Mouse (Mus musculus): ENCODE data around the gene Ube2d3. TPM values are rescaled to one million over a fixed set of nuclear protein-coding genes. Genes with fewer than 3 reads are reported as not detected.

Gene Ube2d3
- polyA plus RNA-seq (2012) = 24.9 and 31.3 TPM in 2 replicates

DNA sequence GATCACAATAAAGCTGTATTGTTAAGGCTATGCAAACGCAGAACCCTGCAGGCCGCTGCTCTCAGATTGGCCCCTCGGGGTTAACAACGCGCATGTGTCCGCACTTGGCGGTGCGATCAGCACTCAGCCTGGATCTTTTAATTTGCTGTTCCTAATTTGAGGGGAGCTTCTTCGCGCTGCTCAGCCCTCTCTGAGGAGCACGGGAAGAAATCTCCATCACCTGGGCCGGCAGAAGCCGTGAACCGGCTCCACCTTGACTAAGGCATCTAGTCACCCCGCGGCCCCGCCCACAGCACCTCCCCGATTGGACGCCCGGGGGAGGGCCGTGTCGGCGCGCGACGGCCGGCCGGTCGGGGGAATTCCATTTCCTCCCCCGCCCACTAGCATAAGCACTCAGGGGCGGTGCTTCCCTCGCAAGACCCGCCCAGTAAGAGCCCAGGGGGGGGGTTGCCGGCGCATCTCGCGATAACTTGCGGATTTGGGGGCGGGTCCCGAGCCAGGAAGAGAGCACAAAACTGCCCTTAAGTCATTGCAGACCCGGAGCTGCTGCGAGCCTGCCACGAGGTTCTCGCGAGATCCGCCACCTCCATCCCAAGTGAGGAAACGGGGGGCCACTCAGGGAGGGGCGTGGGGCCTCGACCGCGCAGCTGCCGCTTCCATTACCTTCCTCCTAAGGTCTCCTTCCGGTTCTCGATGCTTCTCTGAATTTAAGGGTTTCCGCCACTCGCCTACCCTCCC lies at the start of gene Ube2d3:
Ube2d3 (plus strand) TSS at position 392 of the 738 bp plus-strand sequence.
- peaks cover 27% of the 10 kb centered on the region for H3K4me1 ChIP-seq (ENCODE audit: control insufficient read depth)
- no peaks in the 10 kb centered on the region for H3K9me3 ChIP-seq (ENCODE audit: control insufficient read depth, low read length)
- TF ChIP-seq TAL1 (IDR thresholded peaks at IDR 0.05; ENCODE audit: low read length) = no peak
- TF ChIP-seq GATA1 (IDR thresholded peaks at IDR 0.05; ENCODE audit: low read length) = no peak
- peaks cover 54% of the 10 kb centered on the region for H3K36me3 ChIP-seq (ENCODE audit: control insufficient read depth)
- H3K4me3 ChIP-seq (replicated peaks) = peak within 1 kb of the TSS; percentile 100
- H3K27me3 ChIP-seq (ENCODE audit: control insufficient read depth) = no peaks in the 10 kb centered on the region

GRCm38 (mm10) chr3:135393186-135393585 lies 44.8 kb upstream of the Ube2d3 start:
- no peak overlapping the region for H3K4me3 ChIP-seq (replicated peaks)
- H3K4me1 ChIP-seq (ENCODE audit: control insufficient read depth) = no peaks in the 10 kb centered on the region
- H3K9me3 ChIP-seq (ENCODE audit: control insufficient read depth, low read length) = no peaks in the 10 kb centered on the region
- no peaks in the 10 kb centered on the region for H3K27me3 ChIP-seq (ENCODE audit: control insufficient read depth)
- no peak for TF ChIP-seq TAL1 (IDR thresholded peaks at IDR 0.05; ENCODE audit: low read length)
- TF ChIP-seq GATA1 (IDR thresholded peaks at IDR 0.05; ENCODE audit: low read length) = no peak
- H3K36me3 ChIP-seq (ENCODE audit: control insufficient read depth) = no peaks in the 10 kb centered on the region

DNA sequence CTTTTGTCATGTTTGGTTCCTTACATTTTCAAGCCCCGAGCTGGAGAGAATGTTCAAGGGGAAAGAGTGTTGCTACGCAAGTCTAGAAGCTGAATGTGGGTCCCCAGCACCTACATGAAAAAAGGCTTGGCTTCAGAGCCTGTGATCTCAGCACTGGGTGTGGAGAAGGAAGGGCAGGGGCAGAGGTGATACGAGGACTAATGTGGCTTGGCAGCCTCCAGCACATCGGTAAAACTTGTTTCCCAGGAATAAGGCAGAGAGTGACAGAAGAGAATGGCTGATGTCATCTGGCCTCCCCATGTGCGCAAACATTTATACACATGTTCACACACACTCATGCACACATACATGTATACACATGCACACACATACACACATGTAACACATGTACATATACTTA lies 42.9 kb upstream of the Ube2d3 start:
- no peaks in the 10 kb centered on the region for H3K36me3 ChIP-seq (ENCODE audit: control insufficient read depth)
- H3K4me3 ChIP-seq (replicated peaks) = no peak overlapping the region
- no peaks in the 10 kb centered on the region for H3K27me3 ChIP-seq (ENCODE audit: control insufficient read depth)
- H3K9me3 ChIP-seq (ENCODE audit: control insufficient read depth, low read length) = no peaks in the 10 kb centered on the region
- TF ChIP-seq GATA1 (IDR thresholded peaks at IDR 0.05; ENCODE audit: low read length) (no peak), TAL1 (IDR thresholded peaks at IDR 0.05; ENCODE audit: low read length) (no peak)
- no peaks in the 10 kb centered on the region; the same call in 1 of the 2 replicates for H3K4me1 ChIP-seq (ENCODE audit: control insufficient read depth)

- no peaks in the 10 kb centered on the region; the same call in 1 of the 2 replicates for H3K4me1 ChIP-seq (ENCODE audit: control insufficient read depth)
- TF ChIP-seq TAL1 (IDR thresholded peaks at IDR 0.05; ENCODE audit: low read length) (no peak), GATA1 (IDR thresholded peaks at IDR 0.05; ENCODE audit: low read length) (no peak)
- no peaks in the 10 kb centered on the region for H3K36me3 ChIP-seq (ENCODE audit: control insufficient read depth)
- no peak overlapping the region for H3K4me3 ChIP-seq (replicated peaks)
- H3K27me3 ChIP-seq (ENCODE audit: control insufficient read depth) = no peaks in the 10 kb centered on the region
- no peaks in the 10 kb centered on the region for H3K9me3 ChIP-seq (ENCODE audit: control insufficient read depth, low read length)
Measured at GRCm38 (mm10) chr3:135396081-135396480, 41.9 kb upstream of the Ube2d3 start.

DNA sequence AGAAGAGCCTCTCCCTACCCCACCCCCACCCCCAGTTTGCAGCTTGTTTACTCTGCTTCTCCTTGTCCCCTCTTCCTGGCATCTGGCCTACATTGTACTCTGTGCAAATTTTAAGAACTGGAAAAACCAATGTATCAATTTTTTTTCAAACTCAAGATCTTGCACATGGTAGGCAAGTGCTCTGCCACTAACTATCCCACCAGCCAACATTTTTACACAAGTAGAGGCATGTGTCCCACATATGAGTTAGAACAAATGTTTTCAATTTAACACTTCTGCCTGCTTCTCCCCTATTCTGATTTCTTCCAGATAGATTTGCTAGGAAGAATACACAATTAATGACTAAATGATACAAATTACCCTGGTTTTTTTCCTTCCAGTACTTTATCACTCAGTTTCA lies 40.8 kb upstream of the Ube2d3 start:
- no peak for TF ChIP-seq TAL1 (IDR thresholded peaks at IDR 0.05; ENCODE audit: low read length)
- no peak for TF ChIP-seq GATA1 (IDR thresholded peaks at IDR 0.05; ENCODE audit: low read length)
- no peaks in the 10 kb centered on the region for H3K36me3 ChIP-seq (ENCODE audit: control insufficient read depth)
- no peaks in the 10 kb centered on the region for H3K27me3 ChIP-seq (ENCODE audit: control insufficient read depth)
- H3K9me3 ChIP-seq (ENCODE audit: control insufficient read depth, low read length) = no peaks in the 10 kb centered on the region
- peaks cover 1% of the 10 kb centered on the region for H3K4me1 ChIP-seq (ENCODE audit: control insufficient read depth)
- no peak overlapping the region for H3K4me3 ChIP-seq (replicated peaks)

- no peak overlapping the region for H3K4me3 ChIP-seq (replicated peaks)
Measured at GRCm38 (mm10) chr3:135402201-135402658, 35.7 kb upstream of the Ube2d3 start.

DNA sequence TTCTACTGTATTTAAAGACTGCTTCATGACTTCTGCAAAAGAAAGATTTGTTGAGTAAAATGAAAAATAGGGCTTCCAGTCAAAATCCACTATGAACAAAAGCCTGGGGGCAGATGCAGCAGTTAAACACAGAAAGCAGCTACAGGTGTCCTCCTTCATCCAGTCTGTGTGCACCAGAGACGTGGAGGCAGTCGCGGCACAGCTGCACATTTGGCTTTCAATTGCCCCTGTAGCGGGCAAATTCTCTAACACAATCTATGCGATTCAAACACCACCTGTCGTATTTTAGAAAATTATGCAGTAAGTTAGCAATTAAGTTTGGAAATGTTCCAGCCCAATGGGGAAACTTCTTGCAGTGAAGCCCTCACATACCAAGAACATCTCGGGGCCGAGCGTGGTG lies 34.7 kb upstream of the Ube2d3 start:
- no peak overlapping the region for H3K4me3 ChIP-seq (replicated peaks)
- no peak for TF ChIP-seq GATA1 (IDR thresholded peaks at IDR 0.05; ENCODE audit: low read length)
- TF ChIP-seq TAL1 (IDR thresholded peaks at IDR 0.05; ENCODE audit: low read length) = no peak
- H3K4me1 ChIP-seq (ENCODE audit: control insufficient read depth) = peaks cover 6% of the 10 kb centered on the region
- H3K36me3 ChIP-seq (ENCODE audit: control insufficient read depth) = peaks cover 26% of the 10 kb centered on the region
- no peaks in the 10 kb centered on the region for H3K27me3 ChIP-seq (ENCODE audit: control insufficient read depth)
- no peaks in the 10 kb centered on the region for H3K9me3 ChIP-seq (ENCODE audit: control insufficient read depth, low read length)

More at GRCm38 (mm10) chr3:135402201-135402658, 35.7 kb upstream of the Ube2d3 start:
- no peaks in the 10 kb centered on the region for H3K9me3 ChIP-seq (ENCODE audit: control insufficient read depth, low read length)
- peaks cover 6% of the 10 kb centered on the region for H3K4me1 ChIP-seq (ENCODE audit: control insufficient read depth)
- TF ChIP-seq TAL1 (IDR thresholded peaks at IDR 0.05; ENCODE audit: low read length) = no peak
- TF ChIP-seq GATA1 (IDR thresholded peaks at IDR 0.05; ENCODE audit: low read length) = no peak
- H3K27me3 ChIP-seq (ENCODE audit: control insufficient read depth) = no peaks in the 10 kb centered on the region
- peaks cover 24% of the 10 kb centered on the region for H3K36me3 ChIP-seq (ENCODE audit: control insufficient read depth)

- H3K36me3 ChIP-seq (ENCODE audit: control insufficient read depth) = peaks cover 30% of the 10 kb centered on the region
- no peaks in the 10 kb centered on the region for H3K9me3 ChIP-seq (ENCODE audit: control insufficient read depth, low read length)
- H3K27me3 ChIP-seq (ENCODE audit: control insufficient read depth) = no peaks in the 10 kb centered on the region
- peaks cover 6% of the 10 kb centered on the region for H3K4me1 ChIP-seq (ENCODE audit: control insufficient read depth)
- TF ChIP-seq TAL1 (IDR thresholded peaks at IDR 0.05; ENCODE audit: low read length) (no peak), GATA1 (IDR thresholded peaks at IDR 0.05; ENCODE audit: low read length) (no peak)
- no peak overlapping the region for H3K4me3 ChIP-seq (replicated peaks)
Measured at GRCm38 (mm10) chr3:135403856-135404255, 34.1 kb upstream of the Ube2d3 start.

- H3K4me1 ChIP-seq (ENCODE audit: control insufficient read depth) = peaks cover 6% of the 10 kb centered on the region
- no peak overlapping the region for H3K4me3 ChIP-seq (replicated peaks)
- no peaks in the 10 kb centered on the region for H3K27me3 ChIP-seq (ENCODE audit: control insufficient read depth)
- H3K9me3 ChIP-seq (ENCODE audit: control insufficient read depth, low read length) = peaks cover 2% of the 10 kb centered on the region
- H3K36me3 ChIP-seq (ENCODE audit: control insufficient read depth) = peaks cover 35% of the 10 kb centered on the region
- no peak for TF ChIP-seq GATA1 (IDR thresholded peaks at IDR 0.05; ENCODE audit: low read length)
- TF ChIP-seq TAL1 (IDR thresholded peaks at IDR 0.05; ENCODE audit: low read length) = no peak
Measured at GRCm38 (mm10) chr3:135404599-135404998, 33.4 kb upstream of the Ube2d3 start.

Data from erythroblast, embryonic 14.5 days (primary cell).